Mouse (Mus musculus) megakaryocyte, embryonic 14.5 days (primary cell): ENCODE measurements at regions not wholly inside any gene's neighbourhood (a gene's known extent, or its start where the extent isn't known, plus 50 kb on each side); places are given as distances from the start of the nearest gene placed in this dataset.

Experiments used
- FLI1 ChIP-seq: IDR thresholded peaks from 2 replicates; pipeline ENCODE4 v1.6.1; 2012; ENCODE audit warnings: low read length, inconsistent platforms, mixed read lengths
- GATA1 ChIP-seq: IDR thresholded peaks from 3 replicates; pipeline ENCODE4 v1.6.1; 2012; ENCODE audit warnings: mixed read lengths, low read length, inconsistent platforms, borderline replicate concordance

- TF ChIP-seq GATA1 (no peak), FLI1 (no peak)
Measured at GRCm38 (mm10) chr14:103919380-103919779, 75.2 kb upstream of the Ednrb start.
